Mouse (Mus musculus): ENCODE measurements around the gene Gm10964. TPM values are rescaled to one million over a fixed set of nuclear protein-coding genes. Genes with fewer than 3 reads are reported as not detected.

Gene Gm10964
- polyA plus RNA-seq (2012; fragmentation: generic; extraction: Trizol), result not detected

GRCm38 (mm10) chr3:103739329-103739728, at the start of gene Gm10964:
TSS of gene Gm10964 (plus strand) at chr3:103739366.

GRCm38 (mm10) chr3:103737778-103738571, 1.2 kb upstream of the Gm10964 start, which contains the start of gene Olfml3:
TSS of gene Olfml3 (minus strand) at chr3:103738001.

GRCm38 (mm10) chr3:103791230-103792110, 52.3 kb downstream of the Gm10964 start, which contains the start of gene Hipk1:
TSS of gene Hipk1 (minus strand) at chr3:103791563.

Other genes starting within 250 kb of the Gm10964 start
- gene Syt6, start 164.1 kb upstream of the Gm10964 start, polyA plus RNA-seq (2012; fragmentation: generic; extraction: Trizol), result under 1 TPM in 1 of 2 experiments, not detected in 1; 0.02 TPM
- under 1 TPM in 1 of 2 experiments, not detected in 1; 0.09 TPM for gene Atg4a-ps, start 93.3 kb upstream of the Gm10964 start, polyA plus RNA-seq (2012; fragmentation: generic; extraction: Trizol)
- 10 to 100 TPM in 1 of 2 experiments, 1 to 10 TPM in 1; 4.1 to 29.3 TPM for gene Olfml3, start 1.4 kb upstream of the Gm10964 start, polyA plus RNA-seq (2012; fragmentation: generic; extraction: Trizol)
- gene Hipk1, start 52.2 kb downstream of the Gm10964 start, polyA plus RNA-seq (2012; fragmentation: generic; extraction: Trizol), result 1 to 10 TPM in 1 of 2 experiments, under 1 TPM in 1; 0.92 to 8.0 TPM
- gene Dclre1b, start 70.1 kb downstream of the Gm10964 start, polyA plus RNA-seq (2012; fragmentation: generic; extraction: Trizol), result 1 to 10 TPM; 2.3 to 3.0 TPM
- 10 to 100 TPM in 1 of 2 experiments, 1 to 10 TPM in 1; 1.3 to 10.8 TPM for gene Ap4b1, start 70.2 kb downstream of the Gm10964 start, polyA plus RNA-seq (2012; fragmentation: generic; extraction: Trizol)
- gene Gm43064, start 70.2 kb downstream of the Gm10964 start, polyA plus RNA-seq (2012; fragmentation: generic; extraction: Trizol), result under 1 TPM; 0.01 to 0.15 TPM
- under 1 TPM; 0.25 to 0.36 TPM for gene Bcl2l15, start 93.2 kb downstream of the Gm10964 start, polyA plus RNA-seq (2012; fragmentation: generic; extraction: Trizol)
- under 1 TPM; 0.09 to 0.41 TPM for gene Ptpn22, start 120.4 kb downstream of the Gm10964 start, polyA plus RNA-seq (2012; fragmentation: generic; extraction: Trizol)
- 1 to 10 TPM in 1 of 2 experiments, under 1 TPM in 1; 0.54 to 1.3 TPM for gene Rsbn1, start 174.8 kb downstream of the Gm10964 start, polyA plus RNA-seq (2012; fragmentation: generic; extraction: Trizol)
- gene Phtf1, start 228.7 kb downstream of the Gm10964 start, polyA plus RNA-seq (2012; fragmentation: generic; extraction: Trizol), result 10 to 100 TPM in 1 of 2 experiments, 1 to 10 TPM in 1; 1.7 to 15.4 TPM